Mouse (Mus musculus) G1E (cell line): Measurements from ENCODE around the gene Ptgfr. TPM values are rescaled to one million over a fixed set of nuclear protein-coding genes. Genes with fewer than 3 reads are reported as not detected.

ENCODE experiments used
- ATAC-seq: 2 replicates; pipeline ENCODE4 v1.8.0; 2016; ENCODE audit warnings: mild to moderate bottlenecking; ENCODE audit not compliant: insufficient number of reproducible peaks, poor library complexity, low FRiP score, severe bottlenecking; ENCODE audit errors: extremely low read depth
- DNase-seq: peaks from one replicate; pipeline ENCODE4 v3.0.0; 2012; ENCODE audit warnings: low spot score
- H3K27me3 ChIP-seq: 2 replicates; pipeline ENCODE4 v1.6.1; 2012; ENCODE audit warnings: mild to moderate bottlenecking, low read length, inconsistent platforms; ENCODE audit not compliant: insufficient read depth
- H3K36me3 ChIP-seq: replicated peaks from 2 replicates; pipeline ENCODE3; 2012; ENCODE audit warnings: mild to moderate bottlenecking, inconsistent platforms
- H3K4me1 ChIP-seq: 2 replicates; pipeline ENCODE4 v1.6.1; 2012; ENCODE audit warnings: low read depth, low read length, inconsistent platforms, mixed read lengths; ENCODE audit not compliant: insufficient read depth
- H3K4me3 ChIP-seq: 2 replicates; pipeline ENCODE4 v1.5.1; 2012; ENCODE audit warnings: low read depth, mild to moderate bottlenecking, inconsistent platforms, low read length, moderate library complexity, mixed read lengths
- H3K9me3 ChIP-seq: replicated peaks from 2 replicates; pipeline ENCODE4 v1.6.1; 2012; ENCODE audit warnings: inconsistent platforms
- CTCF ChIP-seq: IDR thresholded peaks from 2 replicates; pipeline ENCODE4 v1.5.1; 2012; ENCODE audit warnings: low read depth, low read length, inconsistent platforms, mixed read lengths
- GATA1 ChIP-seq: IDR thresholded peaks from 2 replicates; pipeline ENCODE4 v1.6.1; 2012; ENCODE audit warnings: borderline replicate concordance, low read length, inconsistent platforms, mixed read lengths
- GATA2 ChIP-seq: IDR thresholded peaks from 2 replicates; pipeline ENCODE4 v1.6.1; 2012; ENCODE audit warnings: low read depth, low read length, inconsistent platforms, borderline replicate concordance
- POLR2AphosphoS5 ChIP-seq: IDR thresholded peaks from 2 replicates; pipeline ENCODE4 v1.6.1; 2012; ENCODE audit warnings: low read depth, low read length, inconsistent platforms; ENCODE audit not compliant: insufficient replicate concordance
- TAL1 ChIP-seq: conservative IDR thresholded peaks from 2 replicates; pipeline ENCODE4 v1.6.1; 2012; ENCODE audit warnings: low read depth, low read length, inconsistent platforms, mixed read lengths
- polyA plus RNA-seq: library from polyadenylated mRNA; stranded (reverse); fragments of >175 nt; gene quantifications from 2 replicates; pipeline ENCODE4 v1.2.3, GENCODE M21; 2012
- total RNA-seq, 2 experiments: library from RNA; stranded (forward) in 1 of 2; stranded (reverse) in 1 of 2; fragments of 200-1000 nt in 1 of 2; fragments of >200 nt in 1 of 2; fragmentation: Nextera tagmentation in 1 of 2; gene quantifications; 2 replicates each; pipeline ENCODE4 v1.2.3; 2014 to 2017

Ptgfr gene
- total and polyA plus RNA-seq, 3 experiments = 0.05 TPM; not detected in 2

DNA sequence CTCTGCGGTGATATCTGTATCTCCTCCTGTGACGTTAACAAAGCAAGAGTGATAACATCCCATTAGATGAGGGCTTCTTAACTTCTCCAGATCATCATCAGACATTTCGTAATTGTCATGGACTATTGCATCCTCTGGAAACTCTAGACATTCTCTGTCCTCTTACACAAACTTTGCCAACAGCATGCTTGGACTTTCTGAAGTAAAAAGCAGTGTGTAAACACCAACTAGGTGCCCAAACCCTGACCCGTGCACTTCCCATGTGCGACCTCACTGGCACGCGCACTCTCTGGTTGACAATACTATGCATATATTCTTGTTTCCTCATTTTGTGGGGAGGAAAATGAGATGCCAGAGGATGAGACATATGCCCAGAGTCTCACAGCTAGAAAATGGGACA, 8.9 kb upstream of the Ptgfr start:
- no peaks in the 10 kb centered on the region for H3K36me3 ChIP-seq
- TF ChIP-seq POLR2AphosphoS5 (no peak), GATA2 (no peak), CTCF (no peak), TAL1 (no peak), GATA1 (no peak)
- no peaks in the 10 kb centered on the region for H3K27me3 ChIP-seq
- no peak overlapping the region for H3K4me3 ChIP-seq
- ATAC-seq (no peak), DNase-seq (no peak)
- H3K4me1 ChIP-seq = no peaks in the 10 kb centered on the region
- peaks cover 33% of the 10 kb centered on the region for H3K9me3 ChIP-seq

- no peak for DNase-seq
- no peaks in the 10 kb centered on the region for H3K4me1 ChIP-seq
- no peak for TF ChIP-seq TAL1
- no peak for TF ChIP-seq POLR2AphosphoS5
- no peak for TF ChIP-seq GATA1
- TF ChIP-seq GATA2 = no peak
- no peak for TF ChIP-seq CTCF
- no peak overlapping the region for H3K4me3 ChIP-seq
- no peaks in the 10 kb centered on the region for H3K36me3 ChIP-seq
- ATAC-seq = no peak
- H3K27me3 ChIP-seq = no peaks in the 10 kb centered on the region
- H3K9me3 ChIP-seq = peaks cover 30% of the 10 kb centered on the region
These were observed 7.1 kb upstream of the Ptgfr start for GRCm38 (mm10) chr3:151844361-151845154.

GRCm38 (mm10) chr3:151840688-151841087, 3.3 kb upstream of the Ptgfr start:
- ATAC-seq = no peak
- no peak for DNase-seq
- Histone ChIP-seq H3K36me3 (no peaks in the 10 kb centered on the region), H3K4me1 (no peaks in the 10 kb centered on the region), H3K9me3 (peaks cover 38% of the 10 kb centered on the region), H3K4me3 (no peak overlapping the region), H3K27me3 (no peaks in the 10 kb centered on the region)
- TF ChIP-seq CTCF (no peak), TAL1 (no peak), GATA1 (no peak), POLR2AphosphoS5 (no peak), GATA2 (no peak)

DNA sequence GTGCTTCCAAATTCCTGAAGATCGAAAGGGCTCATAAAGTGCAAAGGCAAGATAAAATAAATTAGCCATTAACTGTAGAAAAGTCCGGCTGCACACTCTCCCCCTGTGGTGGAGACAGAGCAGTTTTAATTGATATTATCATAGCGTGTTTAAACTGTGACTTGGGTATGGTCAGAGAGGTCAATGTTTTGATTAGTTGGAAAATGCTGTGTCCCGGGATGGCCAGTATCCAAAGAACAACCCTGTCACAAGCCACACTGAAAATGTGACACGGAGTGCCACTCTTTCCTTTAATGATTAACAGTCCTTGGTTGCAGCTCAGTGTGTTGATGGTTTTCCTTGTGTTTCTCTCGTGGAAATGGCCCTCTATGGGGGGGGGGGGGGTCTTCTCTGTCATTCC, 942 bp upstream of the Ptgfr start:
- H3K36me3 ChIP-seq = no peaks in the 10 kb centered on the region
- no peak overlapping the region for H3K4me3 ChIP-seq
- DNase-seq (no peak), ATAC-seq (no peak)
- no peaks in the 10 kb centered on the region for H3K4me1 ChIP-seq
- TF ChIP-seq GATA1 (no peak), GATA2 (no peak), CTCF (no peak), POLR2AphosphoS5 (no peak), TAL1 (no peak)
- no peaks in the 10 kb centered on the region for H3K27me3 ChIP-seq
- peaks cover 54% of the 10 kb centered on the region for H3K9me3 ChIP-seq

DNA sequence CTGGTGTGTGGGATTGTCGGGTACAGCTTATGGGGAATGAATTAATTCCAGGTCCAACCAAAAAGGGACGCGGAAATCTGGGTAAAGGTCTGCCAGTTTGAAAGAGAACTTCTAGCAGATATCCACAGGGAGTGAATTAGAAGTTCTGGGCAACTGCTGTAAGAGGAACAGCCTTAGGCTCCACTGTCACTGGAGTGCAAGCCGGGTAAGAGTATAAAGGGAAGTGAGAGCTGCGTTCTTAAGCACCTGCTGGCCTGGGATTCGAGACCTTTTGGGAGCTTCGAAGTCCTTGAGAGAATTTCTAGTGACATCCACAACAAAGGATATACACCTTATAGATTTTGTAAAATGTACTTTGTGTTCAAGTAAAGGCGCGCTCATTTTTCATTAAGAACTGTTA, 319 bp upstream of the Ptgfr start:
- no peak for TF ChIP-seq POLR2AphosphoS5
- no peak for TF ChIP-seq GATA1
- no peak for TF ChIP-seq TAL1
- ATAC-seq = no peak
- Histone ChIP-seq H3K4me1 (no peaks in the 10 kb centered on the region), H3K27me3 (no peaks in the 10 kb centered on the region), H3K36me3 (no peaks in the 10 kb centered on the region), H3K9me3 (peaks cover 53% of the 10 kb centered on the region), H3K4me3 (no peak overlapping the region)
- DNase-seq = no peak

DNA sequence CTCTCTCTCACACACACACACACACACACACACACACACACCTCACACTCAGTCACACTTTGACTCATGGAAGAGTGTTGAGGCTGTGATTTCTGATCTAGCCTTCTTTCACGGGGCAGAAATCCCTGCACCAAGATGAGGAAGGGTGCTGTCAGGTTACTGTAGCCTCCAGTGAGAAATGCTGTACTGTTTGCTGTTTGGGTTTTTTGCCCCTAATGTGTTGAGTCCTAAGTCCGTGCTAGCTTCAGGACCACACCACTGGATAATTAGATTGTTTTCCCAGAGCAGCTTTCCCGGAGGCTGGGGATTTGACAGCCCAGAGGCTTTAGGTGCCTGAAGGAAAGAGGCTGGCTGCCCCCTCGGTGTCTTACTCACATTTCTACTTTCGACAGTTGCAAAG, 979 bp downstream of the Ptgfr start:
- peaks cover 47% of the 10 kb centered on the region for H3K9me3 ChIP-seq
- no peak overlapping the region for H3K4me3 ChIP-seq
- no peak for ATAC-seq
- no peaks in the 10 kb centered on the region for H3K27me3 ChIP-seq
- no peaks in the 10 kb centered on the region for H3K4me1 ChIP-seq
- no peaks in the 10 kb centered on the region for H3K36me3 ChIP-seq
- TF ChIP-seq TAL1 = no peak
- no peak for TF ChIP-seq GATA1
- TF ChIP-seq GATA2 = no peak
- TF ChIP-seq CTCF = no peak
- TF ChIP-seq POLR2AphosphoS5 = no peak
- DNase-seq = no peak

GRCm38 (mm10) chr3:151835831-151836230, 1.6 kb downstream of the Ptgfr start:
- Histone ChIP-seq H3K4me1 (no peaks in the 10 kb centered on the region), H3K9me3 (peaks cover 47% of the 10 kb centered on the region), H3K4me3 (no peak overlapping the region), H3K27me3 (no peaks in the 10 kb centered on the region), H3K36me3 (no peaks in the 10 kb centered on the region)
- TF ChIP-seq CTCF (no peak), GATA2 (no peak)
- ATAC-seq (no peak), DNase-seq (no peak)
